Mouse (Mus musculus) liver, embryonic 11.5 days (tissue): ENCODE results near the gene Pnmal1. TPM values are rescaled to one million over a fixed set of nuclear protein-coding genes. Genes with fewer than 3 reads are reported as not detected.

Experiments used
- ATAC-seq: fragments of 200-750 bp; cut with Nextera tagmentation; replicated peaks from 2 replicates; pipeline ENCODE4 v1.8.0; 2017; ENCODE audit warnings: moderate number of reproducible peaks, mild to moderate bottlenecking, moderate TSS enrichment, moderate library complexity; ENCODE audit not compliant: low FRiP score
- DNase-seq: peaks from one replicate; pipeline ENCODE4 v3.0.0-alpha.2; 2017; ENCODE audit warnings: low spot score
- H3K27ac ChIP-seq: fragments of 300-500 bp; sonication (generic); 2 replicates; pipeline ENCODE4 v1.5.1; 2014; ENCODE audit warnings: mild to moderate bottlenecking, low read depth, low read length, control low read depth
- H3K27me3 ChIP-seq: fragments of 300-500 bp; sonication (generic); replicated peaks from 2 replicates; pipeline ENCODE4 v1.6.1; 2014; ENCODE audit warnings: low read length, mixed read lengths; ENCODE audit not compliant: control insufficient read depth, insufficient read depth
- H3K36me3 ChIP-seq: fragments of 300-500 bp; sonication (generic); 2 replicates; pipeline ENCODE4 v1.6.1; 2014; ENCODE audit warnings: mild to moderate bottlenecking, low read length, moderate library complexity, mixed read lengths; ENCODE audit not compliant: control insufficient read depth, insufficient read depth
- H3K4me1 ChIP-seq: fragments of 300-500 bp; sonication (generic); replicated peaks from 2 replicates; pipeline ENCODE4 v1.6.1; 2014; ENCODE audit warnings: low read length, mixed read lengths; ENCODE audit not compliant: control insufficient read depth, insufficient read depth
- H3K4me2 ChIP-seq: fragments of 300-500 bp; sonication (generic); 2 replicates; pipeline ENCODE4 v1.6.1; 2014; ENCODE audit warnings: mild to moderate bottlenecking, control low read depth, moderate library complexity
- H3K4me3 ChIP-seq: fragments of 300-500 bp; sonication (generic); 2 replicates; pipeline ENCODE4 v1.5.1; 2014; ENCODE audit warnings: low read depth, low read length, control low read depth
- H3K9ac ChIP-seq: fragments of 300-500 bp; sonication (generic); 2 replicates; pipeline ENCODE4 v1.6.1; 2014; ENCODE audit warnings: low read depth, low read length, control low read depth
- H3K9me3 ChIP-seq: fragments of 300-500 bp; sonication (generic); 2 replicates; pipeline ENCODE4 v1.6.1; 2016; ENCODE audit warnings: low read length, inconsistent platforms, mixed read lengths; ENCODE audit not compliant: control insufficient read depth
- WGBS: fragments of 180-500 bp; shearing (Covaris S2); extraction: QIAGEN DNeasy Blood & Tissue Kit; methylation state at CpG from one replicate; pipeline ENCODE4 v1.1.7; 2014; 5-methylcytosine and 5-hydroxymethylcytosine counted together
- polyA plus RNA-seq: library from polyadenylated mRNA; unstranded; fragments of >200 nt; fragmentation: Nextera tagmentation; extraction: Ambion mirVana; gene quantifications from 2 replicates; pipeline ENCODE4 v1.2.1, GENCODE M21; 2014

Pnmal1 gene
- polyA plus RNA-seq, 1 experiment from 2014 or later = 0.18 TPM

DNA sequence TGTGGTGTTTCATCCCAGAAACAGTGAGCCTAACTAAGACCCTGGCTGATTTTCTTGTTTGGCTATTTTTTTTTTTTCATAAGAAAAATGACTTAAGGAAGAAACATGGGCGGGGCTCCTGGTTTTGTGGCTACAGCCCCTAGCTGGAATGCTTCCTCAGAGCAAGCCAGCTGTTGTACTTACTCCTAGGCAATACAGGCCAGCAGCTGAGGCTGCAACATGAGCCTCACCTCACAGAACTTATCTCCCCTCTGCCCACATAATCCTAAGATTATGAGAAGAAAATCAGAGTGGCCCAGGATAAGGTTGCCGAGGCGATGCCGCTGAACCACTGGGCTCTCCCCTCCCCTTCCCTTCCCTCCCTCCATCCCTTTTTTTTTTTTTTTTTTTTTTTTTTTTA is 3.8 kb upstream of the Pnmal1 start:
- Histone ChIP-seq H3K4me2 (no peak overlapping the region), H3K4me1 (no peaks in the 10 kb centered on the region), H3K4me3 (no peak overlapping the region), H3K36me3 (no peaks in the 10 kb centered on the region), H3K9ac (no peak overlapping the region), H3K27me3 (peaks cover 5% of the 10 kb centered on the region), H3K27ac (no peak overlapping the region), H3K9me3 (no peaks in the 10 kb centered on the region)
- DNase-seq (no peak), ATAC-seq (no peak)
- WGBS = 49% methylated on average over 4 of the region's 4 CpGs

DNA sequence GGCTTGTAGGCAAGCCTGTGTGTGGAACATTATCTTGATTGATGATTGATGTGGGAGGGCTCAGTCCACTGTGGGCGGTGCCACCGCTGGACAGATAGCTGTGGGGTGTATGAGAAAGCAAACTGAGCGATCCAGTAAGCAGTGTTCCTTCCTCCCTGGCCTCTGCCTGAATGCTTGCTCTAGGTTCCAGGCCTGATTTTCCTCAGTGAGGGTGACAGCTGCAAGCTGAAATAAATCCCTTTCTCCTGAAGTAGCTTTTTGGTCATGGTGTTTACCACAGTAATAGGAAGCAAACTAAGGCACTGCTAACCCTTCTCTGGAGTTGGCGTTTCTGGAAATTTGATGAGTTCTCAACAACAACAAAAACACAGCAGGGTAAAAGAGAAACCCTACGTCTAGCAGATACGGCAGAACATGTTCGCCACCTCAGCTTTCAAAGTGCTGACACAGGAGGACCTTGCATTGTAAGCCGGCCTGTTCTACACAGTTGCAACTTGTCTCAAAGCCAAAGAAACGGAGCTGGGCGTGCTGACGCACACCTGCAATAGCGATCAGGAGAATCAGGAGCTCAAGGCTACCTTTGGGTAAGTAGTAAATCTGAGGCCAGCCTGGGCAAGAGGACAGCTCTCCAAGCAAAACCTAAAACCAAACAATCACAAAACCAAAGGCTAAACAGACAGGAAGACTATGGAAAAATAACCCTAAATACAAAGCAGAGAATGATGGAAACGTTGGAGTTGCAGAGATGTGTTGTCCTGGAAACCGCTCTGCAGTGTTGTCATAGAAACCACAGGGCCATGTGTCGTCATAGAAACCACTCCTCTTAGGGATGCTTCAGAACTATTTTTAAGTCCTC is 2.8 kb upstream of the Pnmal1 start:
- whole genome bisulfite sequencing = 66% methylated on average over 15 of the region's 15 CpGs
- peaks cover 5% of the 10 kb centered on the region for H3K27me3 ChIP-seq
- no peak for ATAC-seq

DNA sequence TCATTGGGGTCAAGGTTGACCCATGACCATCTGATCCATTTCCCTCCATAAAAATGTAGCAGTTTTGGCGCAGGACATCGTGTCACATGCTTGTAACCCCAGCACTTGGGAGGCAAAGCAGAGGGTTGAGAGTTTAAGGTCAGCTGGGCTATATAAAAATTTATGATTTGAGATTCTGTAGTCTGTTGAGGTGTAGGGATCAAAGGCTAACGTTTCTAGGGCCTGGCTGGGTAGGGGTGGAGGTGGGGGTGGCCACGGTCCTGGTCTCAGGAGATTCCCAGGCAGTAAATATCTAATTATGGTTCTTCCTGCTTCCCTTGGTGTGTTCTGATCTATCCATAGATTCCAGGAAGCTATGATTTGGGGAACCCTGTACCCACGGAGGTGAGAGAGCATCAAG is 2.2 kb downstream of the Pnmal1 start:
- Histone ChIP-seq H3K9me3 (no peaks in the 10 kb centered on the region), H3K36me3 (no peaks in the 10 kb centered on the region), H3K27me3 (peaks cover 5% of the 10 kb centered on the region), H3K4me3 (no peak overlapping the region), H3K4me2 (no peak overlapping the region), H3K9ac (no peak overlapping the region), H3K27ac (no peak overlapping the region), H3K4me1 (no peaks in the 10 kb centered on the region)
- 60% methylated on average over 5 of the region's 5 CpGs for WGBS
- ATAC-seq = no peak
- DNase-seq = no peak

More for the DNA sequence above, 2.8 kb upstream of the Pnmal1 start:
- Histone ChIP-seq H3K36me3 (no peaks in the 10 kb centered on the region), H3K4me3 (no peak overlapping the region), H3K27ac (no peak overlapping the region), H3K4me1 (no peaks in the 10 kb centered on the region), H3K9me3 (no peaks in the 10 kb centered on the region), H3K9ac (no peak overlapping the region), H3K4me2 (no peak overlapping the region)
- no peak for DNase-seq

DNA sequence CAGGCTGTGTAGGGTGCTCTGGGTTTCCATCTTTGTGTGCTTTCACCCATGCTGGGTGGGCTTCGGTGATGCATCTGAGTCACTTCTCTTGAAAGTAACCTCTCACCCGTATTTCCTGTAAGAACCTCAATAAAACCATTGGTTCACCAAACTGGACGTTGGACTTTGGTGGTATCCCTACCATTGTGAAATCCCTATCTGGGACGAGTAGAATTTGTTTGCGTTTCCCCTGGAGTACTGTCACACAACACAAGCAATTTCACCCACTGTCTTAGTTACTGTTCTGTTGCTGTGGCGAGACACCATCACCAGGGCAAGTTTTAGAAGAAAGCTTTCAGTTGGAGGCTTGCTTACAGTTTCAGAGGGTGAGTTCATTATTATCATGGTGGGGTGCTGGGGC is 8.9 kb downstream of the Pnmal1 start:
- no peak for ATAC-seq

DNA sequence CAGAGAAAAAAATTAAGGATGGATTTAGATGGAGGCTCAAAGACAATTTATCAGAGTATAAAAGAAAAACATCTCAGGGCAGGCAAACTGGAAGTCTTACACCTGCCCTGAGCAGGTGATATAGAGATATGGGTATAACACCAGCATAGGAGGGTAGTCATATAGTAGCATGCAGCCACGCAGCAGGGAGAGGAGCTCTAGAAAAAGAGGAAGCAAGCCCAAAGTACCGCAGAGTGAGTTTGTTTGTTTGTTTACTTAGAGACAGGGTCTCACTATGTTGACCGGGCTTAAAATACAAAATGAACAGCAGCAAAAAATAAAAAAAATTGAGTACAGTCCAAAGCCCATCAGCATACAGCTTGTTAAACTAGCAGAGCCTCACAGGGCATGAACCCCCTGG is 11.7 kb downstream of the Pnmal1 start:
- Histone ChIP-seq H3K9me3 (no peaks in the 10 kb centered on the region), H3K4me1 (no peaks in the 10 kb centered on the region), H3K4me3 (no peak overlapping the region), H3K27ac (no peak overlapping the region), H3K9ac (no peak overlapping the region), H3K27me3 (no peaks in the 10 kb centered on the region), H3K36me3 (no peaks in the 10 kb centered on the region), H3K4me2 (no peak overlapping the region)
- ATAC-seq (no peak), DNase-seq (no peak)
- 63% methylated on average over 3 of the region's 3 CpGs for WGBS

More for the DNA sequence above, 8.9 kb downstream of the Pnmal1 start:
- Histone ChIP-seq H3K36me3 (no peaks in the 10 kb centered on the region), H3K4me1 (no peaks in the 10 kb centered on the region), H3K9me3 (no peaks in the 10 kb centered on the region), H3K4me3 (no peak overlapping the region), H3K27me3 (no peaks in the 10 kb centered on the region), H3K27ac (no peak overlapping the region), H3K9ac (no peak overlapping the region), H3K4me2 (no peak overlapping the region)
- DNase-seq = no peak
- WGBS = 69% methylated on average over 6 of the region's 6 CpGs

DNA sequence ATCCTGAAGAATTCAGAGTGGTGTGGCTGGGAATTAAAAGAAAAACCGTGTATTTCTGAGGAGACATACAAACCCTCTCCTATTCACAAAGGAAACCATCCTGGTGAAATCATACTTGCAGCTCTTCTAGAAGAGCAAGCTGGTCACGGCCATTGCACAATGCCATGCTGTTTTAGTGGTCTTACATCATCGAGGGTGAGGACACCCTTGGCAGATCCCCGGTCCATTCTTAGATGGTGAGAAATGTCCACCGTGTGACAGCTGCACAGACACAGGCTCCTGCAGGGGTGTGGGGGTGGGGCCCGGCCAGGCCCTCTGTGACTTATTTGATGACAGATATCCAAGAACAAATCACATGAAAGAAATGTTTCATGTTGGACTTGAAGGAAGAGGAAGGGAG is 14.5 kb downstream of the Pnmal1 start:
- ATAC-seq = no peak
- WGBS = 57% methylated on average over 6 of the region's 6 CpGs
- no peaks in the 10 kb centered on the region for H3K36me3 ChIP-seq

DNA sequence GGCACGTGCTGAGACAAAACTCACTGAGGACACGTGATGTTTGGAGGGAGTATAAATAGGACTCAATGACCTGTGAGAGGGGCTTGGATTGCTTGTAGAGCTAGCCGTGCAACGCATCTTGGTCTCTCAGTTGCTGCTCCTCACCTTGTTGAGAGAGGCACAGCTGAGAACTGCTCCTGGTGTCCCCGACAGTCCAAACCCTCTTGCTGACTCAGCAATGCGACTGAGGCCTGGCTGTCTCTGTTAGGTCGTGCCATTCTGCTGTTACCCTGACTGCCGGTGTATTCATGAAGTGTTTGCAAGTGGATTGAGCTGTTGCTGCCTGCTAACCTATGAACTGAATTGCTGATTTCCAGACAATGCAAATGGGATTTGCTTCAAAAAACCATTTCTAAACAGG is 16.8 kb downstream of the Pnmal1 start:
- no peaks in the 10 kb centered on the region for H3K27me3 ChIP-seq
- DNase-seq (no peak), ATAC-seq (no peak)
- H3K9ac ChIP-seq = no peak overlapping the region
- no peaks in the 10 kb centered on the region for H3K36me3 ChIP-seq
- H3K4me3 ChIP-seq = no peak overlapping the region
- H3K27ac ChIP-seq = no peak overlapping the region
- peaks cover 5% of the 10 kb centered on the region; the same call in 1 of the 2 replicates for H3K4me1 ChIP-seq
- no peaks in the 10 kb centered on the region for H3K9me3 ChIP-seq
- WGBS = 61% methylated on average over 8 of the region's 8 CpGs
- H3K4me2 ChIP-seq = no peak overlapping the region

More for the DNA sequence above, 14.5 kb downstream of the Pnmal1 start:
- Histone ChIP-seq H3K27ac (no peak overlapping the region), H3K4me3 (no peak overlapping the region), H3K4me1 (no peaks in the 10 kb centered on the region), H3K9me3 (no peaks in the 10 kb centered on the region), H3K4me2 (no peak overlapping the region), H3K27me3 (no peaks in the 10 kb centered on the region), H3K9ac (no peak overlapping the region)
- DNase-seq = no peak

DNA sequence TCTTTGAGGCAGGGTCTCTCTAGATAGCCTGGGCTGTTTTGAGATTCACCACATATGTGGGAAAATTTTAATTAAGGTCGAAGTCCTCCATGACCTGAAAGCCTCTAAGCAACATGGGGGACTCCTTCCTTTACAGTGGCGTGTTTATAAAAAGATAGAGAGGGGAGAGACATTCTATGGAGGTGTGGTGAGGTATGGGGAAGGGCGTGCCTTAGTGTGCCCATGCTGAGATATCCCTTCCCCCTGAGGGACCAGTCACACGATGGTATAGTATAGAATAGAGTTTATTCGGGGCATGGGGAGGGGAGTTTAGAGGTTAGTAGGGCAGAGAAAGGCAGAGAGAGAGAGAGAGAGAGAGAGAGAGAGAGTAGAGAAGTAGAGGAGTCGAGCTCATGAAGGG is 18.7 kb downstream of the Pnmal1 start:
- DNase-seq (no peak), ATAC-seq (peak; percentile 82)
- 61% methylated on average over 6 of the region's 6 CpGs for WGBS
- Histone ChIP-seq H3K36me3 (no peaks in the 10 kb centered on the region), H3K27ac (no peak overlapping the region), H3K4me1 (peaks cover 5% of the 10 kb centered on the region), H3K9me3 (no peaks in the 10 kb centered on the region), H3K4me2 (no peak overlapping the region), H3K4me3 (no peak overlapping the region), H3K9ac (no peak overlapping the region), H3K27me3 (no peaks in the 10 kb centered on the region)

DNA sequence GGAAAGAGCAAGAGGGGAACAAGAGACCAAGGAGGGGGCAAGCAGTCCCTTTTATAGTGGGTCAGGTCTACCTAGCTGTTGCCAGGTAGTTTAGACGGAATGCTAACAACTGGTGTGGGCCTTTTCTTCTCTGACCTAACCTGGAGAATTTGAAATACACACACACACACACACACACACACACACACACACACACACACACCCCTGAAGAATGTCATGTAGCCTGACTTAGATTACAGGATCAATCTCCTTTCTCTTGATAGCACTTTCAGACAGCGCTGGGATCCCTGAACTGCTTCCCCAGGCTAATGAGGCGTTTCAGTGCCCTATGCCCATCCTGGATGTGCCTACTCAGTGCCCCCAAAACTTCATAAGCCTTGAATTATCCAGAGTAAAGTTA is 19.1 kb downstream of the Pnmal1 start:
- no peak for ATAC-seq
- Histone ChIP-seq H3K27ac (no peak overlapping the region), H3K4me3 (no peak overlapping the region), H3K9ac (no peak overlapping the region), H3K4me1 (peaks cover 5% of the 10 kb centered on the region), H3K27me3 (no peaks in the 10 kb centered on the region), H3K4me2 (no peak overlapping the region), H3K36me3 (no peaks in the 10 kb centered on the region), H3K9me3 (no peaks in the 10 kb centered on the region)
- WGBS = 77% methylated on average over 3 of the region's 3 CpGs
- no peak for DNase-seq
